Mouse (Mus musculus): ENCODE data around the gene Osbpl10. TPM values are rescaled to one million over a fixed set of nuclear protein-coding genes. Genes with fewer than 3 reads are reported as not detected.

Osbpl10 gene
- total RNA-seq, 2 experiments from 2014 or later, result 3.2 to 3.6 TPM

- no peak for DNase-seq
Measured at GRCm38 (mm10) chr9:114982689-114983360, 4.5 kb downstream of the Osbpl10 start, which contains the start of gene Rps27rt. TSS of gene Rps27rt (minus strand) at chr9:114982739.

GRCm38 (mm10) chr9:114985741-114986140 lies 7.4 kb downstream of the Osbpl10 start:
- DNase-seq, result no peak

- no peak for DNase-seq
Measured at GRCm38 (mm10) chr9:114986361-114986760, 8.0 kb downstream of the Osbpl10 start.

GRCm38 (mm10) chr9:114988029-114988428 lies 9.7 kb downstream of the Osbpl10 start:
- DNase-seq, result no peak

- DNase-seq, result no peak
Measured at GRCm38 (mm10) chr9:114988610-114989327, 10.4 kb downstream of the Osbpl10 start.

- no peak for DNase-seq
Measured at GRCm38 (mm10) chr9:114990421-114990820, 12.1 kb downstream of the Osbpl10 start.

GRCm38 (mm10) chr9:114992528-114992927 lies 14.2 kb downstream of the Osbpl10 start:
- no peak for DNase-seq

- no peak for DNase-seq
Measured at GRCm38 (mm10) chr9:114995250-114995649, 16.9 kb downstream of the Osbpl10 start.

- no peak for DNase-seq
Measured at GRCm38 (mm10) chr9:114995716-114996115, 17.3 kb downstream of the Osbpl10 start.

GRCm38 (mm10) chr9:114996489-114996888 lies 18.1 kb downstream of the Osbpl10 start:
- no peak for DNase-seq

- no peak for DNase-seq
Measured at GRCm38 (mm10) chr9:114999010-114999770, 20.8 kb downstream of the Osbpl10 start.

- no peak for DNase-seq
Measured at GRCm38 (mm10) chr9:114999771-115000146, 21.4 kb downstream of the Osbpl10 start.

- DNase-seq, result no peak
Measured at GRCm38 (mm10) chr9:115005446-115005845, 27.1 kb downstream of the Osbpl10 start.

GRCm38 (mm10) chr9:115007776-115008175 lies 29.4 kb downstream of the Osbpl10 start:
- DNase-seq, result no peak

- no peak for DNase-seq
Measured at GRCm38 (mm10) chr9:115008194-115008593, 29.8 kb downstream of the Osbpl10 start.

GRCm38 (mm10) chr9:115012367-115012766 lies 34.0 kb downstream of the Osbpl10 start:
- DNase-seq, result no peak

- no peak for DNase-seq
Measured at GRCm38 (mm10) chr9:115020141-115020540, 41.8 kb downstream of the Osbpl10 start.

GRCm38 (mm10) chr9:115021419-115021818 lies 43.0 kb downstream of the Osbpl10 start:
- DNase-seq, result no peak

GRCm38 (mm10) chr9:115023137-115023536 lies 44.8 kb downstream of the Osbpl10 start:
- no peak for DNase-seq

GRCm38 (mm10) chr9:115023708-115024383 lies 45.5 kb downstream of the Osbpl10 start:
- peak; percentile 56 for DNase-seq

- DNase-seq, result no peak
Measured at GRCm38 (mm10) chr9:115029307-115029706, 50.9 kb downstream of the Osbpl10 start.

GRCm38 (mm10) chr9:115030581-115030980 lies 52.2 kb downstream of the Osbpl10 start:
- DNase-seq, result no peak
